Mouse (Mus musculus): ENCODE data around the gene Bcl2l12. TPM values are rescaled to one million over a fixed set of nuclear protein-coding genes. Genes with fewer than 3 reads are reported as not detected.

The Bcl2l12 gene
- polyA plus RNA-seq, 2 experiments, result 11.4 to 11.7 TPM

DNA sequence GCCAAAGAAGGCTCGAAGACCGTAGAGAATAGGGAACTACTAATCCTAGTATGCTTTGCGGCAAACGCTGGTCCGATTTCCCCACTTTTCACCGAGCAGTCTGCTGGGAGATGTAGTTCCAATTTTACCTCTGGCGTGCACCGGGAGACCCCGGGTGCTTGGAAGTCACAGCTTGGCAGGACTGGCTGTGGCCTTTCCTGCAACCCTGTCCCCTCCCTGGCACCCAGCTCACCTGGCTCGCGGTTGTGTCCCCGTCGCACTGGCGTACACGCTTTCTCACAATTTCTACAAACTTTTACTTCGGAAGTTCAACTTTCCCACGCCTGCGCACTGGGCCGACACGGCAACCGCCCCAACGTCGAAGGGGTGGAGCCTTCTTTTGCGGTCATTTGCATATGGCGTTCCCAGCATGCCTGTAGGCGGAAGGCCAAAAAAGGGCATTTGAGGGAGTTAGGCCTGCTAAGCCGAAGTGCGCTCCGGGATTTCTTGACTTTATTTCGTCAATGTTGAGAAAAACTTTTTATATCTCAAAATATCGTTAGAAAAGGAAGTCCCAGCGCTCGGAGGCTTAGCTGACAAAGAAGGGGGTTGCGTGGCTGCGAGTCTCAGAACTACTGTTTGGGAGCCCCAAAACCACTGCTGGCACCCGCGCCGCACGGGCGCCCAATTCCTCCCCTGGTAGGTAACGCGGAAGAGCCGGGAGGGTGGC, 1.1 kb downstream of the Bcl2l12 start, which contains the start of gene Irf3:
Irf3 (plus strand) TSS at position 418 of the 709 bp plus-strand sequence.
- peaks cover 7 to 11% of the 10 kb centered on the region in 2 experiments; a peak in 3 of 4 replicates for H3K4me1 ChIP-seq (replicated peaks; ENCODE audit: control insufficient read depth in 2 of 2, insufficient read depth in 2 of 2, low read length in 1 of 2)
- TF ChIP-seq CTCF (IDR thresholded peaks at IDR 0.05; ENCODE audit: low read depth), result no peak
- TF ChIP-seq EP300 (IDR thresholded peaks at IDR 0.05; ENCODE audit: low read depth), result no peak
- H3K4me2 ChIP-seq (ENCODE audit: low read depth), result peak within 1 kb of the TSS; percentile 99
- H3K4me3 ChIP-seq (ENCODE audit: insufficient read depth in 1 of 2, low read depth in 2 of 2, low read length in 2 of 2), result peak within 1 kb of the TSS; percentile 81 to 83
- peaks cover 28% of the 10 kb centered on the region for H3K36me3 ChIP-seq (replicated peaks; ENCODE audit: control insufficient read depth, insufficient read depth, low read depth)
- H3K27ac ChIP-seq, result peak within 1 kb of the TSS; percentile 91
- ATAC-seq (ENCODE audit: insufficient read depth) (peak; percentile 94), DNase-seq (ENCODE audit: low read depth in 3 of 3, low spot score in 3 of 3) (peak; percentile 94 to 96 (median 95))
- no peaks in the 10 kb centered on the region for H3K9me3 ChIP-seq (ENCODE audit: control insufficient read depth, low read length)
- WGBS (ENCODE audit: insufficient replicate concordance), result under 1% methylated on average over 43 of the region's 43 CpGs
- no peaks in the 10 kb centered on the region for H3K27me3 ChIP-seq (ENCODE audit: control insufficient read depth, insufficient read depth, low read length)
- H3K9ac ChIP-seq (replicated peaks), result peak within 1 kb of the TSS; percentile 83

DNA sequence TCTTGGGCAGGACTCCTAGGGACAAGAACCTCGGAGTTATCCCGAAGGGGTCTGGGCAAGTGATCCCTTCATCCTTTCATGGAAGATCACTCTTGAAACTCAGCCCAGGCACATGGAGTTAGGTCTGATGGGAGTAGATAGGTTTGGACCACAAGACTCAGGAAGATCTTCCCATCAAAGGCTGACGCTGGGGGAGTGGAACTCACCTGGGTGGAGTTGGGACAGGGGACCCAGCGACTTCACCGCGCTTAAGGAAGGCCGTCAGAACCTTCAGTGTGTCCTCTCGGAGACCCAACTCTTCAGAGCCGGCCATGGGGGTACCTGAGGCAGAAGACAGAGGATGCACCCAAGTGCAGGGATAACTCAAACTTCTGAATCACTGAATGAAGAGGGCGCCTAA, 1.8 kb downstream of the Bcl2l12 start:
- H3K4me1 ChIP-seq (replicated peaks; ENCODE audit: control insufficient read depth in 2 of 2, insufficient read depth in 2 of 2, low read length in 1 of 2), result peaks cover 7 to 11% of the 10 kb centered on the region in 2 experiments; a peak in 3 of 4 replicates
- no peak for ATAC-seq (ENCODE audit: insufficient read depth)

DNA sequence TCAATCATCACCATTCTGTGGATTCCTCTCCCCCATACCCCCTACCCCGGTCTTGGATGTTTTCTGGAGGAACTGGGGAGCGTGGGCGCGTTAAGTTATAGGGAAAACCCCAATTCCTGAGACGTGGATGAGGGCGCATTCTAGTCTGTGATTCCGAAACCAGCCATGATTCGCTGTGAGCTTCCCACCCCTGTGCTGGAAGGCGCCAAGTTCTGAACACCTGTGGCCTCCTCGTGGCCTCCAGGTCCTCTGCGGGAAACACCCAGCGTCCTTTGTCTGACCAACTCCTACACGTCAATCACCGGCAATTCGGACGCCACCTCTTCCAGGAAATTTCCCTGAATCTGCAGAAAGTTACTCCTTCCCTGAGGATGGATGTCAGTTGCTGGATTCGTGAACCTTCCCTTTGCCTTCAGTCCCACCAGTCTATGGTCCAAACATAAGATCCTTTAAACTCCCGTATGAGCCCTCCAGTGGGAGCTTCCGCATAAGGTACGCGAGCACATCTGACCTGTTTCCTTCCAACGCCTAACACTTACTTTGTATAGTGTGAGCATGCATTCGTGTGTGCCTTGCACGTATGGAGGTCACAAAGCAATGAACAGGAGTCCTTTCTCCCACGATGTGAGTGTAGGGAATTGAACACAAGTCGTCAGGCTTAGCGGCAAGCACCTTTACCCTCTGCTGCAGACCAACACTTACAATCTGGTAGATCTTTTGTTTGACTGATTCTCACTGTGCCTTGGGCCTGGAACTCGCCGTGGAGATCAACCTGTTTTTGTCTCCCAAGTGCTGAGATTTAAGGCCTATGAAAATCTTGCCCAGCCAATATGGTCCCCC, 11.4 kb downstream of the Bcl2l12 start:
- ATAC-seq (ENCODE audit: insufficient read depth) (peak; percentile 24; the same call in 1 of the 2 replicates), DNase-seq (ENCODE audit: low read depth in 3 of 3, low spot score in 3 of 3) (no peak)
- Histone ChIP-seq H3K4me3 (ENCODE audit: insufficient read depth in 1 of 2, low read depth in 2 of 2, low read length in 2 of 2) (peak overlapping the region; percentile 64 to 82), H3K27ac (peak overlapping the region; percentile 60), H3K4me1 (replicated peaks; ENCODE audit: control insufficient read depth in 2 of 2, insufficient read depth in 2 of 2, low read length in 1 of 2) (peaks cover 3 to 17% of the 10 kb centered on the region in 2 experiments; a peak in 3 of 4 replicates), H3K9me3 (ENCODE audit: control insufficient read depth, low read length) (no peaks in the 10 kb centered on the region), H3K27me3 (ENCODE audit: control insufficient read depth, insufficient read depth, low read length) (no peaks in the 10 kb centered on the region), H3K36me3 (replicated peaks; ENCODE audit: control insufficient read depth, insufficient read depth, low read depth) (peaks cover 2% of the 10 kb centered on the region), H3K9ac (replicated peaks) (peak overlapping the region; percentile 72), H3K4me2 (ENCODE audit: low read depth) (peak overlapping the region; percentile 89)
- WGBS (ENCODE audit: insufficient replicate concordance), result under 1% methylated on average over 29 of the region's 29 CpGs
- TF ChIP-seq CTCF (IDR thresholded peaks at IDR 0.05; ENCODE audit: low read depth), result 0 out of 2 replicates have a peak, but pooled peaks have one; percentile 13
- no peak for TF ChIP-seq EP300 (IDR thresholded peaks at IDR 0.05; ENCODE audit: low read depth)

More for the DNA sequence above, 1.8 kb downstream of the Bcl2l12 start:
- H3K9ac ChIP-seq (replicated peaks), result peak overlapping the region; percentile 83
- H3K27ac ChIP-seq, result no peak overlapping the region; the same call in 1 of the 2 replicates
- peak overlapping the region; percentile 99 for H3K4me2 ChIP-seq (ENCODE audit: low read depth)
- peak overlapping the region; percentile 81 to 83 for H3K4me3 ChIP-seq (ENCODE audit: insufficient read depth in 1 of 2, low read depth in 2 of 2, low read length in 2 of 2)
- no peak for DNase-seq (ENCODE audit: low read depth in 3 of 3, low spot score in 3 of 3)
- no peaks in the 10 kb centered on the region for H3K9me3 ChIP-seq (ENCODE audit: control insufficient read depth, low read length)
- no peaks in the 10 kb centered on the region for H3K27me3 ChIP-seq (ENCODE audit: control insufficient read depth, insufficient read depth, low read length)
- no peak for TF ChIP-seq EP300 (IDR thresholded peaks at IDR 0.05; ENCODE audit: low read depth)
- TF ChIP-seq CTCF (IDR thresholded peaks at IDR 0.05; ENCODE audit: low read depth), result no peak
- peaks cover 24% of the 10 kb centered on the region for H3K36me3 ChIP-seq (replicated peaks; ENCODE audit: control insufficient read depth, insufficient read depth, low read depth)
- WGBS (ENCODE audit: insufficient replicate concordance), result 11% methylated on average over 10 of the region's 10 CpGs

DNA sequence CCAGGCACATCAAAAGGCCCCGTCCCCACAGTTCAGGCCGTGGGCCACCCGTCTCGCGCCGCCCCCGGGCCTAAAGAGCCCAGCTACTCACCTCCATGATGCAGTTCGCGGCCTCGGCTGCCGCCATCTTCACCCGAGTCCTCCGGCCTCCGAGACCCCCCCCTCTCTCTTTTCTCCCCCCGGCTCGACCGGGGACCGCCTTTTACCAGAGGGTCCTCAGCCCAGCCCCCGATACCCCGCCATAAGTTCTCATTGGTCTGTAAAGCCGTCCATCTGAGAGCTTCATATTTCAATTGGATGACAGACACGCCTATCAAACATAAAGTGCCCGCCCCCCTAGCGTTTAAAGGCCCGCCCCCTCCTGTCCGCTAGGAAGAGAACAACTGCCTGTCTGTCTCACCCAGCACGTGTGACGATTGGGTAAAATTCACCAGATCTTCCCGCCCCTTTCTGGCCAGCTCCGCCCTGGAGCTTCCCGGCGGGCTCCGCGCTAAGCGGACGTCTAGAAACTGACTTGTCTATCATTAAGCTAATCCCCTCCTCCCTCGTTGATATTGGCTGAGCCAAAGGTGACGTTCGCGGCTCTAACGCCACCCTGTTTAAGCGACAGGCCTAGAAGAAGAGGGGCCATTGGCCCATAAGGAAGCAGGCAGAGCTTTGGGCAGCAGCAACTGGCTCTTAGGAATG, 12.2 kb downstream of the Bcl2l12 start, which contains the start of gene Prmt1:
Prmt1 (minus strand) TSS at position 377 of the 687 bp plus-strand sequence.
- TF ChIP-seq CTCF (IDR thresholded peaks at IDR 0.05; ENCODE audit: low read depth) (no peak), EP300 (IDR thresholded peaks at IDR 0.05; ENCODE audit: low read depth) (peak; percentile 61)
- Histone ChIP-seq H3K4me1 (replicated peaks; ENCODE audit: control insufficient read depth in 2 of 2, insufficient read depth in 2 of 2, low read length in 1 of 2) (peaks cover 3 to 17% of the 10 kb centered on the region in 2 experiments; a peak in 3 of 4 replicates), H3K4me3 (ENCODE audit: insufficient read depth in 1 of 2, low read depth in 2 of 2, low read length in 2 of 2) (peak within 1 kb of the TSS; percentile 79 to 82), H3K27me3 (ENCODE audit: control insufficient read depth, insufficient read depth, low read length) (no peaks in the 10 kb centered on the region), H3K36me3 (replicated peaks; ENCODE audit: control insufficient read depth, insufficient read depth, low read depth) (peaks cover 10% of the 10 kb centered on the region), H3K9me3 (ENCODE audit: control insufficient read depth, low read length) (no peaks in the 10 kb centered on the region), H3K27ac (peak within 1 kb of the TSS; percentile 62), H3K4me2 (ENCODE audit: low read depth) (peak within 1 kb of the TSS; percentile 89), H3K9ac (replicated peaks) (peak within 1 kb of the TSS; percentile 86)
- under 1% methylated on average over 42 of the region's 42 CpGs for WGBS (ENCODE audit: insufficient replicate concordance)
- DNase-seq (ENCODE audit: low read depth in 3 of 3, low spot score in 3 of 3) (peak; percentile 99), ATAC-seq (ENCODE audit: insufficient read depth) (peak; percentile 95)

All from liver, embryonic 14.5 days (tissue).